Mouse (Mus musculus) retina, postnatal 1 day (tissue): ENCODE results near the gene Aifm3.

ENCODE experiments used
- DNase-seq: peaks from one replicate; pipeline ENCODE4 v3.0.0-alpha.2; 2012

Aifm3 gene

GRCm38 (mm10) chr16:17556180-17556579, 66.8 kb downstream of the Aifm3 start:
- no peak for DNase-seq

GRCm38 (mm10) chr16:17556907-17557306, 67.5 kb downstream of the Aifm3 start:
- DNase-seq = no peak
